In the genomic region with DNA sequence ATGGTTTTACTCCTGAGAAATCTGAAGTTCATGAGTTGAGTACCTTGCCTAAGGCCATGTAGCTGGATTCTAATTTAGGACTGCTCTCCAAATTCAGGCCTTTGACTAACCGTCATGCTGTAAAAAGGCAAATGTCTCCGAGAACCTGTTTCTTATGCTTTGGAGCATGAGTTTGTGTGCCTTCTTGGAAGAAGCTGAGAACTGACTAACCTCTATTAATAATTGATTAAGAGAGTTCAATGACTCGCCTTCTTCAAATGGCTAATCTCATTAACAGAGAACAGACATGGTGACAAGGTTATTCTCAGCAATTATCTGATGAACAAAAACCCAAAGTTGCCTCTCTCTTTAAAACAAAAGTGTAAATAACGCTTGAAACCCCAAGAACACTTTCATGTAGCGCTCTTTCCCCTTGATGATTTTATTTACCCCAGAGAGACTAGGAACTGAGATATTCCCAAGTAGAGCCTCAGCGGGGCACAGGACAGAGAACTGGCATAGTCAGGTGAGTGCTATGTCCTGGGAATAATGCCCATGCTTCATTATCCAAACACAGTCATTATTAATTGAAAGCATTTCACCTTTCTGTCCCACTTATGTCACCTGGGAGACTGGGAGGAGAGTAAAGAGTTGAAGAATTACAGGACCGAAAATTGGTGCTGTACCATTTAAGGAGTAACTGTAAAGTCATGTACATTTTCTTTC, we compare ENCODE assay signal across 14 mouse cellular contexts. TPM values are rescaled to one million over a fixed set of nuclear protein-coding genes. Genes with fewer than 3 reads are reported as not detected.
"Had no signal": no experiment of that assay in that cellular context is flagged by ENCODE, and none has a peak within 500 bp of the region (broad histone marks: within the 10 kb centered on the region; RNA-seq: fewer than 3 reads in every experiment).

No protein-coding gene starts in this region.

- H3K27me3 ChIP-seq: liver, embryonic 12.5 days; lung, embryonic 15.5 days; midbrain, embryonic 13.5 days; stomach, embryonic 15.5 days had no signal

- H3K9me3 ChIP-seq: liver, embryonic 12.5 days; lung, embryonic 15.5 days; midbrain, embryonic 13.5 days; stomach, embryonic 15.5 days had no signal

- H3K4me1 ChIP-seq: liver, embryonic 12.5 days; lung, embryonic 15.5 days; stomach, embryonic 15.5 days had no signal

- H3K4me3 ChIP-seq: layer of hippocampus, adult 2 months; liver, embryonic 12.5 days; lung, embryonic 15.5 days; midbrain, embryonic 13.5 days; stomach, embryonic 15.5 days had no signal

- H3K9ac ChIP-seq: liver, embryonic 12.5 days; lung, embryonic 15.5 days; midbrain, embryonic 13.5 days; stomach, embryonic 15.5 days had no signal

- H3K27ac ChIP-seq: layer of hippocampus, adult 2 months; liver, embryonic 12.5 days; lung, embryonic 15.5 days; midbrain, embryonic 13.5 days; stomach, embryonic 15.5 days had no signal

- DNase-seq: left cerebral cortex, postnatal 4 days; lung, postnatal 14 days; right cerebral cortex, postnatal 14 days had no signal

- ATAC-seq: hindbrain, embryonic 16.5 days; inflammation-experienced regulatory T-cells, adult 6 months; liver, embryonic 12.5 days; midbrain, embryonic 13.5 days had no signal

- H3K4me2 ChIP-seq: liver, embryonic 12.5 days; lung, embryonic 15.5 days; midbrain, embryonic 13.5 days; stomach, embryonic 15.5 days had no signal

- H3K36me3 ChIP-seq: liver, embryonic 12.5 days; lung, embryonic 15.5 days; stomach, embryonic 15.5 days had no signal

RNA-seq across cellular contexts. Expression of a gene that starts 12.2 kb away (rescaled TPM):
- polyA plus RNA-seq: inflammation-experienced regulatory T-cells, adult 6 months had no signal

RNA-seq across cellular contexts. Expression of a gene that starts 27.6 kb away (rescaled TPM):
- polyA plus RNA-seq: inflammation-experienced regulatory T-cells, adult 6 months; liver, embryonic 12.5 days; liver, embryonic 16.5 days; lung, embryonic 15.5 days; midbrain, embryonic 13.5 days; neural tube, embryonic 14.5 days; spleen, adult 2 months; stomach, embryonic 15.5 days; urinary bladder, adult 2 months had no signal
